Mouse (Mus musculus): Measurements from ENCODE around the gene Parvg. TPM values are rescaled to one million over a fixed set of nuclear protein-coding genes. Genes with fewer than 3 reads are reported as not detected.

The Parvg gene
- total and polyA plus RNA-seq, 3 experiments: 58.8 to 142 TPM; not detected in 1

- Histone ChIP-seq H3K27me3 (ENCODE audit: control insufficient read depth in 1 of 2, insufficient read depth in 2 of 2, low read length in 2 of 2) (no peaks in the 10 kb centered on the region), H3K36me3 (ENCODE audit: control insufficient read depth in 1 of 2, insufficient read depth in 2 of 2, low read length in 2 of 2) (no peaks in the 10 kb centered on the region), H3K9me3 (replicated peaks; ENCODE audit: insufficient read depth, low read length) (no peaks in the 10 kb centered on the region), H3K27ac (ENCODE audit: control insufficient read depth, low read depth, low read length) (no peak overlapping the region), H3K4me3 (ENCODE audit: control insufficient read depth in 1 of 2, insufficient read depth in 1 of 2, low read depth in 2 of 2, low read length in 2 of 2) (no peak overlapping the region), H3K4me1 (ENCODE audit: control insufficient read depth in 1 of 2, insufficient read depth in 2 of 2, low read length in 2 of 2) (no peaks in the 10 kb centered on the region), H3K79me2 (ENCODE audit: control insufficient read depth, insufficient read depth, low read length, poor library complexity) (no peaks in the 10 kb centered on the region), H3K9ac (ENCODE audit: control insufficient read depth, low read depth, low read length, poor library complexity, severe bottlenecking) (no peak overlapping the region)
- TF ChIP-seq USF2 (IDR thresholded peaks at IDR 0.05; ENCODE audit: borderline replicate concordance in 1 of 2, insufficient read depth in 1 of 2, low read depth in 1 of 2, low read length in 2 of 2): no peak
- no peak for TF ChIP-seq CHD2 (IDR thresholded peaks at IDR 0.05; ENCODE audit: low read length)
- TF ChIP-seq POLR2AphosphoS2 (IDR thresholded peaks at IDR 0.05; ENCODE audit: low read length): no peak
- no peak for TF ChIP-seq TAL1 (IDR thresholded peaks at IDR 0.05; ENCODE audit: low read length)
- DNase-seq (ENCODE audit: low read depth, low spot score): no peak
Measured at GRCm38 (mm10) chr15:84392131-84392530, 68.3 kb downstream of the Parvg start.

Other genes with a start within 250 kb of the Parvg start
- not detected in 2 replicates for gene Sult4a1, start 218.3 kb upstream of the Parvg start, total RNA-seq (2012; rRNA removed)
- not detected for gene Sult4a1, start 218.3 kb upstream of the Parvg start, polyA plus RNA-seq (2012; ENCODE audit: insufficient read depth in 1 of 2, insufficient read length in 2 of 2, low read depth in 1 of 2, low replicate concordance in 2 of 2, missing spikeins in 1 of 2)
- not detected in 2 replicates for gene Pnpla5, start 200.9 kb upstream of the Parvg start, total RNA-seq (2012; rRNA removed)
- gene Pnpla5, start 200.9 kb upstream of the Parvg start, polyA plus RNA-seq (2012; ENCODE audit: insufficient read depth in 1 of 2, insufficient read length in 2 of 2, low read depth in 1 of 2, low replicate concordance in 2 of 2, missing spikeins in 1 of 2): not detected
- not detected in 2 replicates for gene Pnpla3, start 156.2 kb upstream of the Parvg start, total RNA-seq (2012; rRNA removed)
- gene Pnpla3, start 156.2 kb upstream of the Parvg start, polyA plus RNA-seq (2012; ENCODE audit: insufficient read depth in 1 of 2, insufficient read length in 2 of 2, low read depth in 1 of 2, low replicate concordance in 2 of 2, missing spikeins in 1 of 2): not detected
- gene Samm50, start 131.8 kb upstream of the Parvg start, total RNA-seq (2012; rRNA removed): 62.4 and 65.7 TPM in 2 replicates
- 100 to 1,000 TPM in 1 of 2 experiments, not detected in 1; 190 TPM for gene Samm50, start 131.8 kb upstream of the Parvg start, polyA plus RNA-seq (2012; ENCODE audit: insufficient read depth in 1 of 2, insufficient read length in 2 of 2, low read depth in 1 of 2, low replicate concordance in 2 of 2, missing spikeins in 1 of 2)
- 4.8 and 6.3 TPM in 2 replicates for gene Parvb, start 92.0 kb upstream of the Parvg start, total RNA-seq (2012; rRNA removed)
- 10 to 100 TPM in 1 of 2 experiments, not detected in 1; 58.0 TPM for gene Parvb, start 92.0 kb upstream of the Parvg start, polyA plus RNA-seq (2012; ENCODE audit: insufficient read depth in 1 of 2, insufficient read length in 2 of 2, low read depth in 1 of 2, low replicate concordance in 2 of 2, missing spikeins in 1 of 2)
- gene Shisal1, start 123.1 kb downstream of the Parvg start, total RNA-seq (2012; rRNA removed): not detected in 2 replicates
- not detected for gene Shisal1, start 123.1 kb downstream of the Parvg start, polyA plus RNA-seq (2012; ENCODE audit: insufficient read depth in 1 of 2, insufficient read length in 2 of 2, low read depth in 1 of 2, low replicate concordance in 2 of 2, missing spikeins in 1 of 2)
- not detected in 2 replicates for gene Rtl6, start 233.8 kb downstream of the Parvg start, total RNA-seq (2012; rRNA removed)
- not detected for gene Rtl6, start 233.8 kb downstream of the Parvg start, polyA plus RNA-seq (2012; ENCODE audit: insufficient read depth in 1 of 2, insufficient read length in 2 of 2, low read depth in 1 of 2, low replicate concordance in 2 of 2, missing spikeins in 1 of 2)

Measured in MEL (cell line).